Mouse (Mus musculus): ENCODE data around the gene Sncg.
A peak's percentile ranks its signal among the peaks of the same experiment; 100 is the strongest.
"Not testable (repeated sequence)": the region's sequence is repeated elsewhere in the genome, so short reads cannot be mapped to it uniquely, and the experiment has no call there.

Gene Sncg

DNA sequence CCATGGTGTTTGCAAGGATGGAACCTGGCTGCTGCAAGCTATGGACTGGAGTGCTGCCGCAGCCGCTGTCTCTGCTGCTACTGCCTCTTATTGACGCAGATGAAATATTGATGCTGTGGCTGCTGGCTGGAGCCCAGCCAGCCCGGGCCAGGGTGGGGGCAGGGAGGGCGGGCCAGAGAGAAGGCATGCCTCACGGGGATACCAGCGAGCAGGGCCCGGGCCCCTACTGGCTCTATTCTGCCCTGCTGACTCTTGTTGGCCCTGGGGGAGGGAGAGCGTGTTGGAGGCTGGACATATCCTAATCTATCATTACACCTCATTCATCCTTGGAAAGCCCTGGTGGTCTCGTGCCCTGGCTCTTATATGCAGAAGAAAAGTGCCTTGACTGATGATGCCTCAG lies at the start of gene Sncg:
Sncg (minus strand) TSS at position 213 of the 400 bp plus-strand sequence.
- peak; percentile 35 for DNase-seq

GRCm38 (mm10) chr14:34421078-34421477 lies 46.5 kb upstream of the Sncg start:
- no peak for DNase-seq

DNA sequence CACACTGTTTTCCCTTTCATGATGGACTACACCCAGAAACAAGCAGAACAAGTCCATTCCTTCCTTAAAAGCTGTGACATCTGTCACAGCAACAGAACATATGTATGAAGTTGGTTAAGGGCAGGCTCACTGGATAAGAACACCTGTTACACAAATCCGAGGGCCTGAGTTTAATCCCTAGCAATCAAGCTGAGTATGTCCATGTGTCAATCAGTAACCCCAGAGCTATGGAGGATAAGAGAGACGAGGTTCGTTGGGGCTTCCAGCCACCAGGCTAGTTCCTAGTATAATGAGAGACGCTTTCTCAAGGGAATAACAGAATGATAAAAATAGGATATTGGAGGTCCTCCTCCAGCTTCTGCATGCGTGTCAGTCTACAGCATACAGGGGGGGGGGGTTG lies 42.9 kb upstream of the Sncg start:
- peak; percentile 56 for DNase-seq

- DNase-seq, result not testable (repeated sequence)
Observed at GRCm38 (mm10) chr14:34416946-34417345, 42.4 kb upstream of the Sncg start.

DNA sequence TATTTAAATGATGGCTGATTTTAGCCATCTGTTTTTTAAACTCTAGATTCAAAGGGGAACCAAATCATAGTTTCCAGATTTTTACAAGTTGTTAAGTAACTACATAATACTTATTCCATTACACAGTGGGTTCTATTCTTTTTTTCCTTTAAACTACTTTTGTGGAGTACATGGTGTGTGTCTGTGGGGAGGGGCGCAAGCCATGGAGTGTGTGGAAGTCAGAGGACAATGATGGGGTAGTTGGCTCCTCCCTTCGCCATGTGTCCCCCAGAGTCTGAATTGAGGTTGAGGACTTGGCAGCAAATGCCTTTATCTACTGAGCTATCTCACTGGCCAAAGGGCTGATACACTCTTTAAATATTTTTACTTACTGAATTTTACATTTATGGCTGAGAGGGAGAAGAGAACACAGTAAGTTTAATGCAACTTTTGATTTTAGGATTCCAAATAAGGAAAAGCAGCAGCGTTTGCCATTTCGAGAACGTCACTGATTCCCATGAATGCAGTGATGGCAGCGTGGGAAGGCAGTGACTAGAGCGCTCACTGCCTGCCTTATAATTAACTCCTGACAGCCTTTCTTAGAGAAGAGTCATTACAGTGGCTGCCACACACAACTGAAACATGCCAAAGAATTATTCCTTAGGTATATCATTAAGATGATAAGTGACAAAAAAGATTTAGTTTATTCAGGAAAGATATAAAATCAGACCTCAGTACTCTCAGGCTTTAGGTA lies 37.7 kb upstream of the Sncg start:
- no peak for DNase-seq

DNA sequence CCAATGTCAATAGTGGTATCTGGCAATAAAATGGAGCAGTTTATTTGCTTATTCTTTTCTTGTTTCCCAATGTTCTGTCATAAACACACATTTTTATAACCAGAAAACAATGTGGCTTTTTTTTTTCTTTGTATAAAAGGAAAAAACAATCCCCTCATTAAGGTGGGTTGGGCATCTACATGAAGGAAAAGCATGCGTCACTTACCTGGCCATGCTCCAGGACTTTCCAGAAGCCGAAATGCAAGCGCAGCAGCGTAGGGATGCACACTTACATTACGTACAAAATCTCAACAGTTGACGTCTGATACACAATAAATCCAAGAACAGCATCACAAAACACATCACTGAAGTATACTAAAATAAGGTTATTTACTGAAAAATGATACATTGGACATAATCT lies 36.1 kb upstream of the Sncg start:
- DNase-seq, result no peak

GRCm38 (mm10) chr14:34403424-34403823 lies 28.8 kb upstream of the Sncg start:
- DNase-seq, result no peak

DNA sequence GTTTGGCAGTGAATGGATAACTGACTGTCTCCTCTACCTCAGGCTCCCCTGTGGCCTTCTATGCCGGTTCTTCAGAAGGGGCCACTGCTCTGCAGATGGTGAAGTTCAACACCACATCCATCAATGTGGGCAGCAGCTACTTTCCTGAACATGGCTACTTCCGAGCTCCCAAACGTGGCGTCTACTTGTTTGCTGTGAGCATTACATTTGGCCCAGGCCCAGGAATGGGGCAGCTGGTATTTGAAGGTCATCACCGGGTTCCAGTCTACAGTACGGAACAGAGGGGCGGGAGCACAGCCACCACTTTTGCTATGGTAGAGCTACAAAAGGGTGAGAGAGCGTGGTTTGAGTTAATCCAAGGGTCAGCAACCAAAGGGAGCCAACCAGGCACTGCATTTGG lies 28.3 kb upstream of the Sncg start:
- no peak for DNase-seq

GRCm38 (mm10) chr14:34401135-34401534 lies 26.5 kb upstream of the Sncg start:
- peak; percentile 82 for DNase-seq

GRCm38 (mm10) chr14:34400021-34400420 lies 25.4 kb upstream of the Sncg start:
- DNase-seq, result peak; percentile 17

DNA sequence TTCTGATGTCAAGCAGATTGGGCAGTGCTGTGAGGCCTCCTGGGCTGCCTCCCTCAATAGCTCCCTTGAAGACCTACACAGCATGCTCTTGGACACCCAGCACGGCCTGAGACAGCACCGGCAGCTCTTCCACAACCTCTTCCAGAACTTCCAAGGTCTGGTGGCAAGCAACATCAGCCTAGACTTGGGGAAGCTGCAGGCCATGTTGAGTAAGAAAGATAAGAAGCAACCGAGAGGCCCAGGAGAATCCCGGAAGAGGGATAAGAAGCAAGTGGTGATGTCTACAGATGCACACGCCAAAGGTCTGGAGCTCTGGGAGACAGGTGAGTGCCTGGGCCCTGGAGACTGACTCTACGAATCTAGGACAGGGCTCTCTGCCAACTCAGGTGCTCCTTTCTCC lies 24.7 kb upstream of the Sncg start:
- no peak for DNase-seq

DNA sequence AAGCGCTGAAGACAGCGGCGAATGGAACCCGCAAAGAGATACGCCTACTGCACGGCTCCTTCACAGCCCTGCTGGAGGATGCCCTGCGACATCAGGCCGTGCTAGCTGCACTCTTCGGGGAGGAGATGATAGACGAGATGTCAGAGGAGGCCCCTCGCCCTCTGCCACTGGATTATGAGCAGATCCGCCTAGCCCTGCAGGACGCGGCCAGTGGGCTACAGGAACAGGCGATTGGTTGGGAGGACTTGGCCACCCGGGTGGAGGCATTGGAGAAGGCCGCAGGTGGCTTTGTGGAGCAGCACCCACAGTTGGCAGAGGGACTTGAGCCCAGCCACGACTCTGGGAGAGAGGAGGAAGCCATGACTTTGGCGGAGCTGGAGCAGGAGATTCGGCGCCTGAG lies 24.3 kb upstream of the Sncg start:
- DNase-seq, result no peak

GRCm38 (mm10) chr14:34397871-34398270 lies 23.3 kb upstream of the Sncg start:
- DNase-seq, result no peak

DNA sequence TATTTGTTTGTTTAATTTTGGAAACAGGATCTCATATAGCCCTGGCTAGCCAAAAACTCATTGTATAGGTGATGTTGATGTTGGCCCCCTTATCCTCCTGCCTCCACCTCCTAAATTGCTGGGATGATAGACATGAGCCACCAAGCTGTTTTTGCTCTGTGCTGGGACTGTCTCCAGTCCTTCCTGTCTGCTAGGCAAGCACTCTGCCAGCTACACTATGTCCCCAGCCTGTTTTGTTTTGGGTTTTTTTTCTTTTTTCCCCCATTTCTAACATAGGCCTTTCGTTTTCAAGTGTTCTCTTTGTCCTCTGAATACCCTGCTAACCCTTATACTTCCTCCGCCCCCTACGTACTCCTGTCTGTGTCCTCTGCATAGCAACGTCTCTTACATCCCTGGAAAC lies 18.7 kb upstream of the Sncg start:
- DNase-seq, result no peak

DNA sequence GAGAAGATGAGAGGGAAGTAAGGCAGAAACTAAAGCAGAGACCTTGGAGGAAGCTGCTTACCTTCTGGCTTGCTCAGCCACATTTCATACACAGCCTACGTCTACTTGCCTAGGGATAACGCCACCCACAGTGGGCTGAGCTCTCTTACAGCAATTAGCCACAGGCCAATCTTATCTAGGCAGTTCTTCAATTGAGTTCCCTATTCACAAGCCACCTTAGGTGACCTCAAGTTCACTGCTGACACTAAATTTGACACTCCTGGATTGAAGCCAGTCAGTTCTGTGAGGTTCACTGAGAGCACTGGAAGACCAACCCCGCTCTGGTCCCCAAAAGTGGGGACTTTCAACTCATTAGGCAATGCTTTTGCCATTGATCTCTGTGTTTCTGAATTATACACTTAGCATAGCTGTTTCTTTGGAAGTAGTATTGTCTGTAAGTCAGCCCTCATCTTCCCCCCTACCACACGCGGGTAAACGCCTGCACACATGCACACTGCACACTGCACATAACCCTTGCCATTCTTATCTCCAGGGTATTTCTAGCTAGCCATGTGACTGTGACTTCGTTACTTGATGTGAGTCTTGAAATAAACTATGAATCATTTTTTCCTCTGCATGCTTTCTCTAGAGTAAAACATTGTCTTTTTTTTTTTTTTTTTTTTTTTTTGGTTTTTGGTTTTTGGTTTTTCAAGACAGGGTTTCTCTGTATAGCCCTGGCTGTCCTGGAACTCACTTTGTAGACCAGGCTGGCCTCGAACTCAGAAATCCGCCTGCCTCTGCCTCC lies 8.5 kb upstream of the Sncg start:
- DNase-seq, result no peak

- DNase-seq, result peak; percentile 40
Observed at GRCm38 (mm10) chr14:34378560-34379331, 4.2 kb upstream of the Sncg start.

DNA sequence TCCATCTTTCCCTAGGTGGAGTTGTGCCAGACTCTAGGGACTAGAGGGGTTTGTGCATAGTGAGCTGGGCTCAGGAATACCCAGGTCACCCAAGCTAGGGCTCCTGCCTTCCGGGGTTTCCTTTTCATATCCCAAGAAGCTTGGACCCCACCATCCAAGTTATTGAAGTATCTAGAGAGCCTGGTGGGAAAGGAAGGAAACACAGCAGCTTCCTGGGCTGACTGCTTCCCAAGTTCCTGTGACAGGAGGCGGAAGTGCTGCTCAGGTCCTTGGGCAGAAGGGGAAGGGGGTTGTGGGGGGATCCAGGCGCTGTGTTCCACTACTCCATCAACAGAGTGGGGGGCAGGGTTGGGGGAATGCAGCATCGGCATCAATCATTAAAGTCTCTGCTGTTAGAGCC lies 2.5 kb upstream of the Sncg start:
- no peak for DNase-seq

DNA sequence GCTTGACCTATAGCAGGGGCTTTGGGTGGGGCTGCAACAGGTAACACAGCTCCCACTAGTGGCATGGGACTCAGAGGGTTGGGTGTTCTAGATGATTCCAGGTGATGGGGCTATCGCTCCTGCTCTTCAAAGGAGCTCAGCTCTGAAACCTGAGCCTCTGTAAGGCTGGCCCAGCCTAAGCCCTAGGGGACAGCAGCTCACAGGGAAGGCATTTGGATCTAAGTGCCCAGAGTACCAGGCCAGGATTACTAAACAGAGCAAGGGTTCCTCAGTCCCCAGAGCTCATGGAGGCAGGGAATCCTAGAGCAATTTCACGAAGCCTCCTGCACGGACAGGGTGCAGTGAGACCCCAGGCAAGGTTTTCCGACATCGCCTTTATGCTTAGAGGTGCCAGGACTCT lies 1.4 kb upstream of the Sncg start:
- no peak for DNase-seq

DNA sequence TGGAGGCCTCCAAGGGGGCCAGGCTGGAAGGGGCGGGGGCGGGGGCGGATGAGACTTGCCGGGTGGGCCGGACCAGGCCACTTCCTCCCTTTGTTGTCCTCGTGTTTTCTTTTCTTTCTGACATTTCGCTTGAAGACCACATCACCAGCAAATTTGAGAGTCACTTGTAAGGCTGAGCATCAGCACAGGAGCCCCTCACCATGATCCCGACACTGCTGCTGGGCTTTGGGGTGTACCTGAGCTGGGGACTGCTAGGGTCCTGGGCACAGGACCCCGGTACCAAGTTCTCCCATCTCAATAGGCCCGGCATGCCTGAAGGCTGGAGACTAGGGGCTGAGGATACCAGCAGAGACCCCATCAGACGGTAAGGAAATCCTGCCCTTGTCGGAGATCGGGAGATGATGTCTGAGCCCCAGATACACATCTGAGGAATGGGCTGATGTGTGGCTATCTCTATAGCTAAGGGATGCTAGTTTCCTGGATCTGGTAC lies 871 bp upstream of the Sncg start, which contains the start of gene Mmrn2:
Mmrn2 (plus strand) TSS at position 51 of the 490 bp plus-strand sequence.
- DNase-seq, result no peak

- DNase-seq, result no peak
Observed at GRCm38 (mm10) chr14:34373581-34373980, 1.0 kb downstream of the Sncg start.

- DNase-seq, result peak; percentile 64
Observed at GRCm38 (mm10) chr14:34372646-34373045, 1.9 kb downstream of the Sncg start.

DNA sequence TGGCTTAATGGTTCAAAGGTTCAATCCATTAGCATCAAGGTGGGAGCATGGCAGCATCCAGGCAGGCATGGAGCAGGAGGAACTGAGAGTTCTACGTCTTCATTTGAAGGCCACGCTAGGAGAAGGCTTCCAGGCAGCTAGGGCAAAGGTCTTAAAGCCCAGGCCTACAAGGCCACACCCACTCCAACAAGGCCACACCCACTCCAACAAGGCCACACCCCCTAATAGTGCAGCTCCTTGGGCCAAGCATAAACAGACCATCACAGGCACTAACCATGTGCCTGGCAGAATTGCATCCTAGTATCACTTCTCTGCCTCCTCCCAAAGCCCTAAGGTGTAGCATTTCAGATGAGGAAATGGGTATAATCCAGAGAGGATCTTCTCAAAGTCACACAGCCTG lies 2.8 kb downstream of the Sncg start:
- DNase-seq, result no peak

DNA sequence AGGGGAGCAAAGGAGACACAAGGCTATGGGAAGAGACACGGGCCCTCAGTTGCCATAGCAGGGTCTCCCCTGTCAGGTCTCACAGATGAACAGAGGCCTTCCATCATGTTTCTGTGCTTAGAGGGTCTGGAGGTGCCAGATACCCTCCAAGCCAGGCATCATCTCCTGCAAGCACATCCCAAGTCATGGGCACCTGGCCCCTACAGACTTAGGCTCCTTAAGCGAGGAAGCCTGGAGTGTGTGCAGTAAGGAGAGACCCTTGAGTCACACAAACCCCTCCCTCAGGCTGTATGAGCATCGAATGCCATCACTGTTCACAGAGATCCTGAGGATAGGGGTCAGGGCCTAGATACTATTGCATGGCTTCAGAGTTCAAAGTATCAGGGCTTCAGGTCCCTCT lies 3.7 kb downstream of the Sncg start:
- no peak for DNase-seq
